Mouse (Mus musculus): ENCODE measurements around the gene Sec24d. TPM values are rescaled to one million over a fixed set of nuclear protein-coding genes. Genes with fewer than 3 reads are reported as not detected.

Gene Sec24d
- polyA plus RNA-seq, 1 experiment, result 41.5 TPM

- 45% methylated on average over 9 of the region's 9 CpGs for WGBS
- no peak overlapping the region for H3K4me3 ChIP-seq (replicated peaks; ENCODE audit: extremely low read depth, low read depth, low read length)
- H3K4me1 ChIP-seq (ENCODE audit: control insufficient read depth, insufficient read depth, low read length), result no peaks in the 10 kb centered on the region
- DNase-seq, result no peak
- TF ChIP-seq CTCF (IDR thresholded peaks at IDR 0.05; ENCODE audit: insufficient read depth, low read length), result no peak
- no peak for TF ChIP-seq POLR2A (IDR thresholded peaks at IDR 0.05; ENCODE audit: borderline replicate concordance, extremely low read depth, low read depth, low read length)
These were observed 21.8 kb downstream of the Sec24d start for GRCm38 (mm10) chr3:123288856-123289570.

GRCm38 (mm10) chr3:123291670-123292069 is 24.4 kb downstream of the Sec24d start:
- no peaks in the 10 kb centered on the region for H3K4me1 ChIP-seq (ENCODE audit: control insufficient read depth, insufficient read depth, low read length)
- DNase-seq, result no peak
- TF ChIP-seq POLR2A (IDR thresholded peaks at IDR 0.05; ENCODE audit: borderline replicate concordance, extremely low read depth, low read depth, low read length) (no peak), CTCF (IDR thresholded peaks at IDR 0.05; ENCODE audit: insufficient read depth, low read length) (no peak)
- no peak overlapping the region for H3K4me3 ChIP-seq (replicated peaks; ENCODE audit: extremely low read depth, low read depth, low read length)

GRCm38 (mm10) chr3:123296654-123297053 is 29.4 kb downstream of the Sec24d start:
- Histone ChIP-seq H3K4me3 (replicated peaks; ENCODE audit: extremely low read depth, low read depth, low read length) (no peak overlapping the region), H3K4me1 (ENCODE audit: control insufficient read depth, insufficient read depth, low read length) (no peaks in the 10 kb centered on the region)
- no peak for DNase-seq
- 62% methylated on average over 11 of the region's 11 CpGs for WGBS
- TF ChIP-seq CTCF (IDR thresholded peaks at IDR 0.05; ENCODE audit: insufficient read depth, low read length) (no peak), POLR2A (IDR thresholded peaks at IDR 0.05; ENCODE audit: borderline replicate concordance, extremely low read depth, low read depth, low read length) (no peak)

- no peak for DNase-seq
- H3K4me3 ChIP-seq (replicated peaks; ENCODE audit: extremely low read depth, low read depth, low read length), result no peak overlapping the region
- TF ChIP-seq CTCF (IDR thresholded peaks at IDR 0.05; ENCODE audit: insufficient read depth, low read length) (no peak), POLR2A (IDR thresholded peaks at IDR 0.05; ENCODE audit: borderline replicate concordance, extremely low read depth, low read depth, low read length) (no peak)
- H3K4me1 ChIP-seq (ENCODE audit: control insufficient read depth, insufficient read depth, low read length), result no peaks in the 10 kb centered on the region
- WGBS, result 84% methylated on average over 9 of the region's 9 CpGs
These were observed 31.0 kb downstream of the Sec24d start for GRCm38 (mm10) chr3:123298283-123298682.

- 99% methylated on average over 2 of the region's 2 CpGs for WGBS
- Histone ChIP-seq H3K4me1 (ENCODE audit: control insufficient read depth, insufficient read depth, low read length) (no peaks in the 10 kb centered on the region), H3K4me3 (replicated peaks; ENCODE audit: extremely low read depth, low read depth, low read length) (no peak overlapping the region)
- no peak for DNase-seq
- TF ChIP-seq CTCF (IDR thresholded peaks at IDR 0.05; ENCODE audit: insufficient read depth, low read length) (no peak), POLR2A (IDR thresholded peaks at IDR 0.05; ENCODE audit: borderline replicate concordance, extremely low read depth, low read depth, low read length) (no peak)
These were observed 34.3 kb downstream of the Sec24d start for GRCm38 (mm10) chr3:123301521-123301920.

- H3K4me1 ChIP-seq (ENCODE audit: control insufficient read depth, insufficient read depth, low read length), result no peaks in the 10 kb centered on the region
- no peak for DNase-seq
- TF ChIP-seq POLR2A (IDR thresholded peaks at IDR 0.05; ENCODE audit: borderline replicate concordance, extremely low read depth, low read depth, low read length) (no peak), CTCF (IDR thresholded peaks at IDR 0.05; ENCODE audit: insufficient read depth, low read length) (no peak)
- WGBS, result 79% methylated on average over 15 of the region's 15 CpGs
- H3K4me3 ChIP-seq (replicated peaks; ENCODE audit: extremely low read depth, low read depth, low read length), result no peak overlapping the region
These were observed 38.4 kb downstream of the Sec24d start for GRCm38 (mm10) chr3:123305611-123306010.

GRCm38 (mm10) chr3:123307446-123307845 is 40.2 kb downstream of the Sec24d start:
- H3K4me3 ChIP-seq (replicated peaks; ENCODE audit: extremely low read depth, low read depth, low read length), result no peak overlapping the region
- 90% methylated on average over 6 of the region's 6 CpGs for WGBS
- H3K4me1 ChIP-seq (ENCODE audit: control insufficient read depth, insufficient read depth, low read length), result no peaks in the 10 kb centered on the region
- TF ChIP-seq POLR2A (IDR thresholded peaks at IDR 0.05; ENCODE audit: borderline replicate concordance, extremely low read depth, low read depth, low read length) (no peak), CTCF (IDR thresholded peaks at IDR 0.05; ENCODE audit: insufficient read depth, low read length) (no peak)
- no peak for DNase-seq

- 80% methylated on average over 6 of the region's 6 CpGs for whole genome bisulfite sequencing
- Histone ChIP-seq H3K4me1 (ENCODE audit: control insufficient read depth, insufficient read depth, low read length) (no peaks in the 10 kb centered on the region), H3K4me3 (replicated peaks; ENCODE audit: extremely low read depth, low read depth, low read length) (no peak overlapping the region)
- TF ChIP-seq POLR2A (IDR thresholded peaks at IDR 0.05; ENCODE audit: borderline replicate concordance, extremely low read depth, low read depth, low read length), result no peak
- no peak for DNase-seq
These were observed 41.9 kb downstream of the Sec24d start for GRCm38 (mm10) chr3:123309141-123309540.

GRCm38 (mm10) chr3:123312477-123313062 is 45.3 kb downstream of the Sec24d start:
- WGBS, result 83% methylated on average over 9 of the region's 9 CpGs
- no peak for DNase-seq
- Histone ChIP-seq H3K4me1 (ENCODE audit: control insufficient read depth, insufficient read depth, low read length) (no peaks in the 10 kb centered on the region), H3K4me3 (replicated peaks; ENCODE audit: extremely low read depth, low read depth, low read length) (no peak overlapping the region)
- TF ChIP-seq POLR2A (IDR thresholded peaks at IDR 0.05; ENCODE audit: borderline replicate concordance, extremely low read depth, low read depth, low read length) (no peak), CTCF (IDR thresholded peaks at IDR 0.05; ENCODE audit: insufficient read depth, low read length) (no peak)

GRCm38 (mm10) chr3:123313477-123313876 is 46.2 kb downstream of the Sec24d start:
- TF ChIP-seq CTCF (IDR thresholded peaks at IDR 0.05; ENCODE audit: insufficient read depth, low read length) (no peak), POLR2A (IDR thresholded peaks at IDR 0.05; ENCODE audit: borderline replicate concordance, extremely low read depth, low read depth, low read length) (no peak)
- Histone ChIP-seq H3K4me3 (replicated peaks; ENCODE audit: extremely low read depth, low read depth, low read length) (no peak overlapping the region), H3K4me1 (ENCODE audit: control insufficient read depth, insufficient read depth, low read length) (no peaks in the 10 kb centered on the region)
- 49% methylated on average over 5 of the region's 5 CpGs for WGBS
- no peak for DNase-seq

Measured in lung, adult 2 months (tissue).